Mouse (Mus musculus) heart, postnatal 0 days (tissue): ENCODE data around the gene Irf5.

Experiments
- CTCF ChIP-seq: IDR thresholded peaks from 2 replicates; pipeline ENCODE4 v1.5.1; 2016; ENCODE audit warnings: antibody characterized with exemption, control low read depth, low read depth
- EP300 ChIP-seq: IDR thresholded peaks from 2 replicates; pipeline ENCODE4 v1.6.1; 2016; ENCODE audit warnings: antibody characterized with exemption, low read depth

DNA sequence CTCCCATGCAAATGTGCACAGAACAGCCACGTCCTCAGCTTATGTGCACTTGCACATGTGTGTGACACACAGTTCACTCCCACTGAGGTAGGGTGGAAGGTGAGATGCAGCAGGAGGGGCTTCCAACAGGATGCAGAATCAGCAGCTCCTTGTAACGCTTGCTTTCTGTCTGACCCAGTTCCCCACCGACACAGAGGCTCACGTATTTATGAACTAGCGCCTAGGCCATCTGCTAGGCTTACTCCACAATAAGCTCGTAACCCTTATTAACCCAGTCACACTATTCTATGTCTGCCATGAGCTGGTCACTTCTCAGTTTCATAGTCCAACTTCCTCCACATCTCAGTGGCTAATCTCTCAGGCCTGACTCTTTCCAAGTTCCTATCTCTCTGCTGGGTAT is 13.8 kb downstream of the Irf5 start:
- TF ChIP-seq CTCF (no peak), EP300 (no peak)
